Mouse (Mus musculus) midbrain, postnatal 0 days (tissue): ENCODE measurements around the gene Cadps. TPM values are rescaled to one million over a fixed set of nuclear protein-coding genes. Genes with fewer than 3 reads are reported as not detected.

Experiments
- ATAC-seq: fragments of 200-750 bp; cut with Nextera tagmentation; 2 replicates; pipeline ENCODE4 v1.8.0; 2017; ENCODE audit warnings: moderate number of reproducible peaks, mild to moderate bottlenecking, moderate TSS enrichment, moderate library complexity; ENCODE audit not compliant: low FRiP score
- DNase-seq: peaks from one replicate; pipeline ENCODE4 v3.0.0-alpha.2; 2015; ENCODE audit warnings: low spot score
- H3K27ac ChIP-seq: fragments of 300-500 bp; sonication (generic); 2 replicates; pipeline ENCODE4 v1.5.1; 2014; ENCODE audit warnings: low read depth, mild to moderate bottlenecking, low read length, mixed read lengths
- H3K27me3 ChIP-seq: fragments of 300-500 bp; sonication (generic); 2 replicates; pipeline ENCODE4 v1.6.1; 2014; ENCODE audit warnings: low read length, control low read depth, mixed read lengths; ENCODE audit not compliant: insufficient read depth
- H3K36me3 ChIP-seq: fragments of 300-500 bp; sonication (generic); 2 replicates; pipeline ENCODE4 v1.6.1; 2014; ENCODE audit warnings: low read length, control low read depth, mixed read lengths; ENCODE audit not compliant: insufficient read depth
- H3K4me1 ChIP-seq: fragments of 300-500 bp; sonication (generic); 2 replicates; pipeline ENCODE4 v1.6.1; 2014; ENCODE audit warnings: mild to moderate bottlenecking, control low read depth, antibody characterized with exemption, low read length, mixed read lengths; ENCODE audit not compliant: insufficient read depth
- H3K4me2 ChIP-seq: fragments of 300-500 bp; sonication (generic); 2 replicates; pipeline ENCODE4 v1.6.1; 2014; ENCODE audit warnings: low read depth, mild to moderate bottlenecking, low read length, mixed read lengths; ENCODE audit not compliant: poor library complexity, severe bottlenecking
- H3K4me3 ChIP-seq: fragments of 300-500 bp; sonication (generic); 2 replicates; pipeline ENCODE4 v1.5.1; 2014; ENCODE audit warnings: low read depth, mild to moderate bottlenecking, low read length, moderate library complexity
- H3K9ac ChIP-seq: fragments of 300-500 bp; sonication (generic); replicated peaks from 2 replicates; pipeline ENCODE4 v1.6.1; 2014; ENCODE audit warnings: mild to moderate bottlenecking, low read length, moderate library complexity, mixed read lengths; ENCODE audit not compliant: poor library complexity, severe bottlenecking
- H3K9me3 ChIP-seq: fragments of 300-500 bp; sonication (generic); 2 replicates; pipeline ENCODE4 v1.6.1; 2016; ENCODE audit warnings: low read length, control low read depth
- CTCF ChIP-seq: IDR thresholded peaks from 2 replicates; pipeline ENCODE4 v1.5.1; 2016; ENCODE audit warnings: antibody characterized with exemption, mild to moderate bottlenecking
- WGBS: fragments of 180-500 bp; shearing (Covaris S2); extraction: QIAGEN DNeasy Blood & Tissue Kit; methylation state at CpG from one replicate; pipeline ENCODE4 v1.1.7; 2014; 5-methylcytosine and 5-hydroxymethylcytosine counted together
- polyA plus RNA-seq: library from polyadenylated mRNA; unstranded; fragments of >200 nt; fragmentation: Nextera tagmentation; extraction: Ambion mirVana; gene quantifications from 2 replicates; pipeline ENCODE4 v1.2.1, GENCODE M21; 2015
- total RNA-seq: library from RNA; depleted of rRNA; stranded (reverse); fragments of >200 nt; gene quantifications from 2 replicates; pipeline ENCODE4 v1.2.3, GENCODE M21; 2014

Cadps gene
- total and polyA plus RNA-seq, 2 experiments from 2014 or later, result 38.6 to 194 TPM

DNA sequence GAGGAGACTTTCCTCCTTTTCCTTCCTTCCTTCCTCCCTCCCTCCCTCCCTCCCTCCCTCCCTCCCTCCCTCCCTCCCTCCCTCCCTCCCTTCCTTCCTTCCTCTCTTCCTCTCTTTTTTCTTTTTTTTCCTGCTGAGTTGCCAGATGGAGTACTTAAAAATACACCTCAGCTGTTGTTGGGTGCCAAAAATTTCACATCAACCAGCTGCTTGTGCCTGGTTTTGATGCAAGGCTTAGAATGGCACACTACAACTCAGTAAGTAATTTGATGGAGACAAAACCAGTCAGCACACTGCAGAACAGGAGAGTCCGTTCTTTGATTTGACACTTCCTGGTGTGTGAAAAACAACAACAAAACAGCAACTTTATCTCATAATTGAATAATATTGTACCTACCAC lies 42.9 kb downstream of the Cadps start:
- H3K27me3 ChIP-seq, result no peaks in the 10 kb centered on the region
- no peak overlapping the region for H3K27ac ChIP-seq
- H3K36me3 ChIP-seq, result no peaks in the 10 kb centered on the region
- DNase-seq (no peak), ATAC-seq (no peak)
- H3K9me3 ChIP-seq, result no peaks in the 10 kb centered on the region
- TF ChIP-seq CTCF, result no peak
- 87% methylated on average over 1 of the region's 1 CpGs for WGBS
- H3K9ac ChIP-seq, result no peak overlapping the region
- no peak overlapping the region for H3K4me3 ChIP-seq
- no peak overlapping the region for H3K4me2 ChIP-seq
- H3K4me1 ChIP-seq, result no peaks in the 10 kb centered on the region

DNA sequence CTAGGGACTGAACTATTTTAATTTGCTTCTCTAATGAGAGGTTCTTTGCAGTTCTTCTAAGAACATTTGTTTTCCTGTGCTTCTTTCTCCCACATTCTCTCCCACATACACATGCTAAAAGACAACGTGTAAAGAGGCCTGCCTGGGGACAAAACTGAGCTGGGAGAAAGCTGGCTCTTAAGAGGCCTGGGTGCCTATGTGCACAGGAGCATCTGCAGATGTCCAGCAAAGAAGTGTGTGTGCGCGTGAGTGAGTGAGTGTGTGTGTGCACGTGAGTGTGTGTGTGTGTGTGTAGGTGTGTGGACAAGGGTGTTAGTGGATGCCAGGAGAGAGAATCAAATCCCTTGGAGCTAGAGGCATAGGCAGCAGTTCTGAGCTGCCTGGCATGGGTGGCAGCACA lies 44.9 kb downstream of the Cadps start:
- Histone ChIP-seq H3K4me2 (no peak overlapping the region), H3K36me3 (no peaks in the 10 kb centered on the region), H3K9ac (no peak overlapping the region), H3K9me3 (no peaks in the 10 kb centered on the region), H3K27ac (no peak overlapping the region), H3K4me3 (no peak overlapping the region), H3K27me3 (no peaks in the 10 kb centered on the region), H3K4me1 (no peaks in the 10 kb centered on the region)
- WGBS, result 74% methylated on average over 4 of the region's 4 CpGs
- no peak for TF ChIP-seq CTCF
- DNase-seq (no peak), ATAC-seq (no peak)

DNA sequence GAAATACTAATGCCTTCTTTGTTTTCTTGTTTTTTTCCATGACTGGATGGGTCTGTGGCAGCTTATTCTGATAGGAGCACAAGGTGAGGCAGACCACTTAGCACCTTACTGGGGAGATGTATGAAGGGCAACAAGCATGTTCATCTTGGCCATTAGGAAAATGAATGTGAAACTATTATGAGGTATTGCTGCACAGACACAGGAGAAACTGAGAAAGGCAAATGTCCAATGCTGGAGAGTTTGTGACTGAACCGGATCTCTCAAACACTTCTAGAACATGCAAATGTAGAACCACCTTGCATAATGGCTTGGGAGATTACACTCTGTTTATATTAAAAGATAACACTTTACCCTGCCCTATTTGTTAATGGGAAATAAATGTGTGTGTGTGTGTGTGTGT lies 54.0 kb downstream of the Cadps start:
- Histone ChIP-seq H3K4me1 (no peaks in the 10 kb centered on the region), H3K27ac (no peak overlapping the region), H3K9ac (no peak overlapping the region), H3K36me3 (no peaks in the 10 kb centered on the region), H3K4me2 (no peak overlapping the region), H3K4me3 (no peak overlapping the region), H3K9me3 (no peaks in the 10 kb centered on the region), H3K27me3 (no peaks in the 10 kb centered on the region)
- ATAC-seq (no peak), DNase-seq (no peak)
- no peak for TF ChIP-seq CTCF
- 89% methylated on average over 1 of the region's 1 CpGs for WGBS

DNA sequence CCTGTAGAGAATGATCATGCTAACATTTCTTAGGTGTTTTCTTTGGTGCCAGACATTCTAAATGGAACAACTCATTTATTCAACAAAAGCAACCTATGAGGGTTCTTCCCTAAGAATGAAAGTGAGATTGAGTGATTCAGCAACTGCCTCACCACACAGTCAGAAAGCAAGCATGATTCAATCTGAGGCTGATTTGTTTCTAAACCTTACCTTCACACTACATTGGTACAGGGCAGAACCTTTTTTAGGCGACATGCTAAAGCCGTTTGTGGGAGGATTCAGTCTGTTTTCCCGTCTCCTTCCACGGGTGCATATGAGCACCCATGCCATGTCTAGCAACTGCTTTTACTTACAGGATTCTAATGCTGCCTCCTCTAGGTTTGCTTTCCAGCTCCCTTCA lies 69.6 kb downstream of the Cadps start:
- Histone ChIP-seq H3K4me1 (no peaks in the 10 kb centered on the region), H3K9me3 (no peaks in the 10 kb centered on the region), H3K9ac (no peak overlapping the region), H3K27me3 (no peaks in the 10 kb centered on the region), H3K27ac (no peak overlapping the region), H3K4me2 (no peak overlapping the region), H3K4me3 (no peak overlapping the region), H3K36me3 (no peaks in the 10 kb centered on the region)
- TF ChIP-seq CTCF, result no peak
- no peak for DNase-seq
- WGBS, result 87% methylated on average over 4 of the region's 4 CpGs
- ATAC-seq, result no peak

DNA sequence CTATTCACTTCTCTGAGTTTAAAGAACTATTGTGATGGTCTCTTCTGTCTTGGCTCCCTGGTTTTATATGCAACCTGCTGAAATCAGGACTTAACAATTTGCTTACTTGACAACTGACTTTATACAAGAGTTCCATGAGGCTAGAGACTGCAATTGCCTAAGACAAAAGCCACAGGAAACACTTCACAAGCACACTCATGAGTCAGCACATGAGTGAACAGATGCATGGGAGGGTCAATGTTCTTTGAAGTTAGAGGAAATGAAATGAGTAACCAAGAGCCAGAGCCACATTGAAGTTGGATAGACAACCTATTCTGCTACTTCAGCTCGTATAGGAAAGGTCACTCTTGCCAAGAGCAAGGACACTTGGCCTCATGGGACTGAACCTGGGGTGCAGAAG lies 71.1 kb downstream of the Cadps start:
- WGBS, result 66% methylated on average over 1 of the region's 1 CpGs
- H3K36me3 ChIP-seq, result no peaks in the 10 kb centered on the region
- H3K4me3 ChIP-seq, result no peak overlapping the region
- no peaks in the 10 kb centered on the region for H3K27me3 ChIP-seq
- ATAC-seq (no peak), DNase-seq (no peak)
- no peaks in the 10 kb centered on the region for H3K4me1 ChIP-seq
- no peaks in the 10 kb centered on the region for H3K9me3 ChIP-seq
- H3K4me2 ChIP-seq, result no peak overlapping the region
- H3K9ac ChIP-seq, result no peak overlapping the region
- TF ChIP-seq CTCF, result no peak
- no peak overlapping the region for H3K27ac ChIP-seq

DNA sequence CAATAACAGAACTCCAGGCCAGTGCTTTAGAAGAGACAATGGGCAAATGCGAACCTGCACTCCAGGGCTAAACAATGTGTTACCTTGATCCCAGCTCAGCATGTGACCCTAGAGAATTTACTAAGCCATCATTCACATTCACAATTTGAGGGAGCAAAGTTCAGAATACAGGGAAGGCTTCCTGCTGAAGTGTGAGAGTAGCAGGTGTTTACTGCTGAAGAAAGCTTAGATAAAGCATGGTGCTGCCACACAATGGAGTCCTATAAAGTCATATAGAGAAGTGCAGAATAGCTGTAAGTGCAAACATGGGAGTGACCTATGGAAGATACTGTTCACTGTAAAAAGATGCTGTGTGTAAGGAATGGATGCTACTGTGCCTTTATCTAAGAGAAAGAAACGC lies 91.9 kb downstream of the Cadps start:
- no peak for DNase-seq
- Histone ChIP-seq H3K27ac (no peak overlapping the region), H3K4me2 (no peak overlapping the region), H3K4me3 (no peak overlapping the region), H3K9me3 (no peaks in the 10 kb centered on the region), H3K9ac (no peak overlapping the region), H3K36me3 (no peaks in the 10 kb centered on the region), H3K27me3 (no peaks in the 10 kb centered on the region), H3K4me1 (no peaks in the 10 kb centered on the region)
- ATAC-seq, result no peak
- no peak for TF ChIP-seq CTCF
- WGBS, result 77% methylated on average over 2 of the region's 2 CpGs
